Mouse (Mus musculus): ENCODE data around the gene Spag8. TPM values are rescaled to one million over a fixed set of nuclear protein-coding genes. Genes with fewer than 3 reads are reported as not detected.

Gene Spag8
- 1.5 TPM for polyA plus RNA-seq (2015; fragmentation: Illumina TruSeq; extraction: RNeasy Lipid Tissue Mini Kit (QIAGEN cat#74804); ENCODE audit: low read depth, low replicate concordance)

DNA sequence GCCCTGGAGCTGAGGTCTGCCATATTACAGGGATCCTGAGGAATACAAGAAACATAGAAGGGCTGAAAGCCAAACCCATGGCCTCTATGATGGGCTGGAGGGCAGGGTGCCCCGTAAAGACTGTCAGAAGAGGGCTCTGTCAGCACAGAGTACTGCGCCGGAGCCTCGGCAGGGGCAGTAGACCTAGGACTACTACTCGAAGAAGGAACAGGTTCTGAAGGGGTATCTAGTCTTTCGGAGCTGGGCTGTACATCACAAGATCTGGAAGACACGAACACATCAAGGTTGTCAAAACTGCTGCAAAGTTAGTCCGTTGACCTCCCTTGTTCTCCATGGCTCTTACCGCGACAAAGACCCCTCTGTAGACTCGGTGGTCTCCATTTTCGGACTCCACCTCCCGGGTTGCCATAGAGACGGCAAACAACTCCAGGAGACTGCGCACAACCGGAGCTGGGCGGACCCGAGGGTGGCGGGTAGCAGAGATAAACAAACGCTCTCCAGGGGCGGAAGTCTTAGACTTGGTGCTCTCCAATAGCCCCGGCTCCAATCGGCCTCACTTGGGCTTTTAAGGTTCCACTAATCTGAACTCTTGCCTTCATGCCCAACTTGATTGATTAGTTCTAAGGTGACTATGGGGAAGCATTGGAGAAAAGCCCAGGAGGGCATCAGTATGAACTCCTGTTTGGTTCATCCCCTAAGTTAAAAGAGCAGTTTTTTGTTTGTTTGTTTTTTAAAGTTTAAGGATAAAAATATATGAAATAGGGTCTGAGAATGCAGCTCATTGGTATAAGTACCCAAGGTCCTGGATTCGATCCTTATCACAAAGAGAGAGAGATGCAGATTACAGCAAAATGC is at the start of gene Spag8:
Gene Spag8, minus strand, starts transcription at position 434 of the 855 bp plus-strand sequence.

GRCm38 (mm10) chr4:43700707-43701106 is 47.3 kb upstream of the Spag8 start, which contains the start of gene Olfr70:
Olfr70 (minus strand) TSS chr4:43700807.

DNA sequence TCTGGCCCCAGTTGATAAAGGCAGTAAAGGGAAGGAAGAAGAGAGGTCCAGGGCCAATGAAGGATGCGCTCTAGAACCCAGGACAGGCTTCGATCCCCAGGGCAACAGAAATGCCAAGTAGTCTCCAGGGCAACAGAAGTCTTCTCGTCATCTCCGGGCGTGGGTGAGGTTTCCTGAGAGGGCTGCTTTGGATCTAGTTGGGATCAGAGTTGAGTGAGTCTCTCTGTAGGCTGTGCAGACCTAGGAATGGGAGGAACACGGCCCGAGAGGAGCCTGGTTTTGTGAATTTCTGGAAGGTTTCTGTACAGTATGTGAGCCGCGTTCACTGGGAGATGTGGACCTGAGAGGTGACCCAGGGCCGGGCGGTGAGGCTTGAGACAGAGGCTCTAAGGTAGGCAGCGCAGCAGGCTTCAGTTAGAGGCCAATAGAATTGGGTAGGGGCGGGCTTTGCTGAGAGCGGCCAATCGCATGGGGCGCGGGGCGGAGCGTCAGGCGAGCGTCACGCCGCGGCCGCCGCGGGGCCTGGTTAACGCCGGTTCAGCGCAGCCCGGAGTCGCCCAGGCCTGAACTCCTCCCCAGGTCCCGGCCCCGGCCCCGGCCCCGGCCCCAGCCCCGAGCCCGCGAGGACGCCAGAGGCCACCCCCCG is 15.5 kb upstream of the Spag8 start, which contains the start of the genes Tmem8b and Fam221b:
Gene Tmem8b, plus strand, starts transcription at position 190 of the 646 bp plus-strand sequence.
Gene Fam221b, minus strand, starts transcription at position 364 of the 646 bp plus-strand sequence.

DNA sequence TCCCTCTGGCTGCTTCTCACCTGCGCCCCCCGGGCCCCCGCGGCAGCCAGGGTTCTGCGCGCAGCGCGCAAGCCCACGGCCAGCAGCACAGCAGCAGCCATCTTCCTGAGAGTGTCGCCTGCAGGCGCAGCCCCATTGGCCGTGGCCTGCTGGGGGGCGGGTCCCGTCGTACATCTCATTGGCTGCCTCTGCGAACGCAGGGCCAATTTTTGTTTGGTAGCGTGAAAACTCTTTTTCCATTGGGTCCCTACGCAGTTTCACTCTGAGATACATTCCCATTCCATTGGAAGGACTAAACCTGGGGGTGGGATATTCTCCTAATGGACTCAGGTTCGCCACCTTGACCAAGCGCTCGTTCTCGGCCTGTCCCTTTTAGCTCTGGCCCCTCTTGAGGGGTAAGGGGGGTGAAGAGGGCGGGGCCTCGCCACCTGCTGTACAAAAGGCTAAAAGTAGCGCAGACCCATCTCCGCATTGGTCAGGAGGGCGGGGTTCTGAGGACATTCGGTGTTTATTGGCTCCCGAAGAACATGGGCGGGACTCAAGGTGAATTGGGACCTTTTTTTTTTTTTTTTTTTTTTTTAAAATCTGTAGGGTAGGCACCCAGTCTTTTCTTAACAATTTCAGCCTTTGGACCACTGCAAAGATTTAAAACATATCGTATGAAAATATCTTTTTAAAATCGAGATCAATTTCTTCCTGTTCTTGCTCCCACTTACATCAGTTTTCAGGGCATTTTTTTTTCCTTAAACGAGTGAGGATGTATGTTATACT is 3.1 kb upstream of the Spag8 start, which contains the start of gene Hint2:
Gene Hint2, minus strand, starts transcription at position 128 of the 771 bp plus-strand sequence.

DNA sequence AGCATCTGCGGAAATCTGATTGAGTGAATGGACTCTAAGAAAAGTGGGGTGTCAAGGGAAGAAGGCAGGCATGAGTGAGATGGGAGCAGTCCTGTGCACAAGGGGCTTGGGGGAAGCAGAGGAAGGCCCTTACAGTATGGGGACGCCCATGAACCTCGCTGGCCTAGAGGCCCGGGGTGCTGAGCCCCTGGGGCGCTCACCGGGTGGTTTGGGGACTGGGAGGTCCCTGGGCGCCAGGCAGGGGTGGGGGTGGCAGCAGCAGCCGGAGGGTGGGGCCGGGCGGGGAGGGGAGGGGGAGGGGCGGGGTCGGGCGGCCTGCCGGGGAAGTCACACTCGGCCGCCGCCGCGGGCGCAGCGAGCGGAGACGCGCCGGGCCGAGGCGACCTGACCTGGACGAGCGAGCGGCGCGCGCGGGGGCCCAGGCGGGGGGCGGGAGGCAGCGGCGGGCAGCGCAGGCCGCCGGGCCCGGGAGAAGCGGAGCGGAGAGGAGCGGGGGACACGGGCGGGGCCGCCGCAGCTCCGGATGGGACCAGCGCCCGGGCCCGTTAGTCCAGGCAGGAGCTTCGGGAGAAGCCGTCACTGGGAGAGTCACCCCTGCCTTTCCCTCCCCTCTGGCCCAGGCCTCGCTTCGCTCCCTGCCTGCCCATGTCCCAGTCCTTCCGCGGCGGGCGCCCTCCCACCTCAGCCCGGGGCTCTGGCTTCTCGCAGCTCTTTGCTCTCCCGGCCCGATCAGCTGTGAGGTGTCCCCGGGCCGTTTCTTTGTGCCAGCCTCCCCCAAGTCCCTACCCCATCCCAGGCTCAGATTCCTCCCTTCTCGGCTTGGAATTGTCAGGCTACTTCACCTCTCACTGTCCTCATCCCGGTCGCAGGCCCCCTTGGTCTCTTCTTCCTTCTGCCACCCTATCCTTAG is 22.1 kb downstream of the Spag8 start, which contains the start of gene Npr2:
Gene Npr2, plus strand, starts transcription at position 890 of the 910 bp plus-strand sequence.

Other genes with a start within 250 kb of the Spag8 start
- 3.6 TPM for gene Fam166b, start 224.5 kb downstream of the Spag8 start, polyA plus RNA-seq (2015; fragmentation: Illumina TruSeq; extraction: RNeasy Lipid Tissue Mini Kit (QIAGEN cat#74804); ENCODE audit: low read depth, low replicate concordance)
- gene Tesk1, start 211.7 kb downstream of the Spag8 start, polyA plus RNA-seq (2015; fragmentation: Illumina TruSeq; extraction: RNeasy Lipid Tissue Mini Kit (QIAGEN cat#74804); ENCODE audit: low read depth, low replicate concordance): 60.5 TPM
- gene Cd72, start 199.0 kb downstream of the Spag8 start, polyA plus RNA-seq (2015; fragmentation: Illumina TruSeq; extraction: RNeasy Lipid Tissue Mini Kit (QIAGEN cat#74804); ENCODE audit: low read depth, low replicate concordance): 2.9 TPM
- not detected for gene Sit1, start 169.9 kb downstream of the Spag8 start, polyA plus RNA-seq (2015; fragmentation: Illumina TruSeq; extraction: RNeasy Lipid Tissue Mini Kit (QIAGEN cat#74804); ENCODE audit: low read depth, low replicate concordance)
- 58.5 TPM for gene Ccdc107, start 160.7 kb downstream of the Spag8 start, polyA plus RNA-seq (2015; fragmentation: Illumina TruSeq; extraction: RNeasy Lipid Tissue Mini Kit (QIAGEN cat#74804); ENCODE audit: low read depth, low replicate concordance)
- gene Arhgef39, start 153.9 kb downstream of the Spag8 start, polyA plus RNA-seq (2015; fragmentation: Illumina TruSeq; extraction: RNeasy Lipid Tissue Mini Kit (QIAGEN cat#74804); ENCODE audit: low read depth, low replicate concordance): 1.8 TPM
- gene Car9, start 146.6 kb downstream of the Spag8 start, polyA plus RNA-seq (2015; fragmentation: Illumina TruSeq; extraction: RNeasy Lipid Tissue Mini Kit (QIAGEN cat#74804); ENCODE audit: low read depth, low replicate concordance): 1.2 TPM
- gene Tpm2, start 129.8 kb downstream of the Spag8 start, polyA plus RNA-seq (2015; fragmentation: Illumina TruSeq; extraction: RNeasy Lipid Tissue Mini Kit (QIAGEN cat#74804); ENCODE audit: low read depth, low replicate concordance): 16.8 TPM
- gene Creb3, start 91.3 kb downstream of the Spag8 start, polyA plus RNA-seq (2015; fragmentation: Illumina TruSeq; extraction: RNeasy Lipid Tissue Mini Kit (QIAGEN cat#74804); ENCODE audit: low read depth, low replicate concordance): 65.5 TPM
- gene Tln1, start 90.9 kb downstream of the Spag8 start, polyA plus RNA-seq (2015; fragmentation: Illumina TruSeq; extraction: RNeasy Lipid Tissue Mini Kit (QIAGEN cat#74804); ENCODE audit: low read depth, low replicate concordance): 40.4 TPM
- 28.2 TPM for gene Rgp1, start 74.9 kb downstream of the Spag8 start, polyA plus RNA-seq (2015; fragmentation: Illumina TruSeq; extraction: RNeasy Lipid Tissue Mini Kit (QIAGEN cat#74804); ENCODE audit: low read depth, low replicate concordance)
- 61.8 TPM for gene Gba2, start 74.7 kb downstream of the Spag8 start, polyA plus RNA-seq (2015; fragmentation: Illumina TruSeq; extraction: RNeasy Lipid Tissue Mini Kit (QIAGEN cat#74804); ENCODE audit: low read depth, low replicate concordance)
- not detected for gene Msmp, start 69.1 kb downstream of the Spag8 start, polyA plus RNA-seq (2015; fragmentation: Illumina TruSeq; extraction: RNeasy Lipid Tissue Mini Kit (QIAGEN cat#74804); ENCODE audit: low read depth, low replicate concordance)
- gene Npr2, start 21.7 kb downstream of the Spag8 start, polyA plus RNA-seq (2015; fragmentation: Illumina TruSeq; extraction: RNeasy Lipid Tissue Mini Kit (QIAGEN cat#74804); ENCODE audit: low read depth, low replicate concordance): 48.5 TPM
- 69.8 TPM for gene Hint2, start 2.9 kb upstream of the Spag8 start, polyA plus RNA-seq (2015; fragmentation: Illumina TruSeq; extraction: RNeasy Lipid Tissue Mini Kit (QIAGEN cat#74804); ENCODE audit: low read depth, low replicate concordance)
- 40.7 TPM for gene Tmem8b, start 15.4 kb upstream of the Spag8 start, polyA plus RNA-seq (2015; fragmentation: Illumina TruSeq; extraction: RNeasy Lipid Tissue Mini Kit (QIAGEN cat#74804); ENCODE audit: low read depth, low replicate concordance)
- gene Fam221b, start 15.6 kb upstream of the Spag8 start, polyA plus RNA-seq (2015; fragmentation: Illumina TruSeq; extraction: RNeasy Lipid Tissue Mini Kit (QIAGEN cat#74804); ENCODE audit: low read depth, low replicate concordance): 1.6 TPM
- not detected for gene Olfr70, start 47.2 kb upstream of the Spag8 start, polyA plus RNA-seq (2015; fragmentation: Illumina TruSeq; extraction: RNeasy Lipid Tissue Mini Kit (QIAGEN cat#74804); ENCODE audit: low read depth, low replicate concordance)
- not detected for gene Olfr71, start 56.7 kb upstream of the Spag8 start, polyA plus RNA-seq (2015; fragmentation: Illumina TruSeq; extraction: RNeasy Lipid Tissue Mini Kit (QIAGEN cat#74804); ENCODE audit: low read depth, low replicate concordance)
- 2.0 TPM for gene Hrct1, start 73.6 kb upstream of the Spag8 start, polyA plus RNA-seq (2015; fragmentation: Illumina TruSeq; extraction: RNeasy Lipid Tissue Mini Kit (QIAGEN cat#74804); ENCODE audit: low read depth, low replicate concordance)
- 1.3 TPM for gene Spaar, start 76.4 kb upstream of the Spag8 start, polyA plus RNA-seq (2015; fragmentation: Illumina TruSeq; extraction: RNeasy Lipid Tissue Mini Kit (QIAGEN cat#74804); ENCODE audit: low read depth, low replicate concordance)
- gene Olfr159, start 117.4 kb upstream of the Spag8 start, polyA plus RNA-seq (2015; fragmentation: Illumina TruSeq; extraction: RNeasy Lipid Tissue Mini Kit (QIAGEN cat#74804); ENCODE audit: low read depth, low replicate concordance): not detected
- not detected for gene Olfr156, start 170.3 kb upstream of the Spag8 start, polyA plus RNA-seq (2015; fragmentation: Illumina TruSeq; extraction: RNeasy Lipid Tissue Mini Kit (QIAGEN cat#74804); ENCODE audit: low read depth, low replicate concordance)
- gene Olfr157, start 186.6 kb upstream of the Spag8 start, polyA plus RNA-seq (2015; fragmentation: Illumina TruSeq; extraction: RNeasy Lipid Tissue Mini Kit (QIAGEN cat#74804); ENCODE audit: low read depth, low replicate concordance): not detected
- gene Olfr155, start 198.0 kb upstream of the Spag8 start, polyA plus RNA-seq (2015; fragmentation: Illumina TruSeq; extraction: RNeasy Lipid Tissue Mini Kit (QIAGEN cat#74804); ENCODE audit: low read depth, low replicate concordance): not detected
- gene Reck, start 221.9 kb upstream of the Spag8 start, polyA plus RNA-seq (2015; fragmentation: Illumina TruSeq; extraction: RNeasy Lipid Tissue Mini Kit (QIAGEN cat#74804); ENCODE audit: low read depth, low replicate concordance): 5.6 TPM

Data from brain, adult 10 weeks (tissue).